Mouse (Mus musculus) right cerebral cortex, adult 18-20 months (tissue): ENCODE measurements at regions not wholly inside any gene's neighbourhood (a gene's known extent, or its start where the extent isn't known, plus 50 kb on each side); places are given as distances from the start of the nearest gene placed in this dataset.

Source experiments
- DNase-seq: peaks from one replicate; pipeline ENCODE4 v3.0.0; 2022; ENCODE audit warnings: mixed read lengths

DNA sequence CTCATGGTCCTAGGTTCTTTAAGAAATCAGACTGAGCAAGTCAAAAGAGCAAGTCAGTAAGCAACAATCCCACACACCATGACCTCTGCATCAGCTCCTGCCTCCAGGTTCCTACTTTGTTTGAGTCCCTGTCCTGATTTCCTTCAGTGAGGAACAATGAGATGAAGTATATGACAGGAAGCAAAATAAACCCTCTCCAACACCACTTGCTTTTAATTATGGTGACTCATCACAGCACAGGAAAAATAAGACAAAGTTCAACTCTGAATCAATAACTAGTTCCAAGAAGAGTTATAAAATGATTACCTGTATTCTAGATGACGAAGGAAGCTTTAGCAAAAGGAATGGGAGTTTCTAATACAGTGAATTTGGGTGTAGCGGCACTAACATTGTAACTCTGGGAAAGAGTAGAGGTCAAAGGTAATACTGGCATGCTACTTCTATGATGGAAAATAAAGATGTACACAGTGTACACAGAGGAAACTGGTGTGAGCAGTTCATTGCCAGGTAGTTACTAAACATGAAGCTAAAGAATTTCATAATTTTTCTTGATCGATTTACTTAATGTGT lies 248.2 kb upstream of the Atp2b1 start:
- no peak for DNase-seq

DNA sequence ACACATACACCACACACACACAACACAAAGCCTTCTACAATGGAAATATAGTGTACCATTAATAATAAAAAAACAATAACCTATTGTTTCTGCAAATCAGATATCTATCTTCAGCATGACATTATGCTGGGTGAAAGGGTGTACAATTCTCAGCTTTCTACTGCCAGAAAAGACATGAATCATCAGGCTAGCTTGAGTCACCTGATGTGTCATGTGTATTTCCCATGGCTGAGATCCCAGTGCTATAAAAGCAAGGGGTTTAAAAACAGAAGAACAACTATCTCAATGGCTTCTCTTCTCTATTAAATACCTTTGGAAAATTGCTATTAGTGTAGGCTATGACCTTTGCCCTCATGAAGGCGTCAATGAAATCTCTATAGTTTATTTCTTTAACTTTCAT lies 246.5 kb upstream of the Atp2b1 start:
- no peak for DNase-seq

DNA sequence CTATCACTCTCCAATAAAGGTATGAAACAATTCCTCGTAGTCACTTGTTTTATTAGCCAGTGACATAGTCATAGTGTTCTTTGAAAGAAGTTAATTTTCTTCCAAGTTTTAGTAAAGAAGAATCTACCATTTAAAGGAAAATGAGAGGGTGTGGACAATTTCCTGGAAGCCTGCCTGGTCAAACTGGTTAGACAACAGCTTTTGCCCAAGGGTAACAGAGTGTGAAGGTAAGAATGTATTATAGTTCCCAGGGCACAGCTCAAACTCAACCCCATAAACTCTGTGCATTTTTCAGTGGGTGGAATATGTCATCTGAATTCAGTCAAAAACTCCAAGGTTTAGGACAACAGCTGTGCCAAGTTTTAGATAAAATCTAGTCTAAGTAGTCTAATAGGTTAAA lies 240.1 kb upstream of the Atp2b1 start:
- DNase-seq = no peak

DNA sequence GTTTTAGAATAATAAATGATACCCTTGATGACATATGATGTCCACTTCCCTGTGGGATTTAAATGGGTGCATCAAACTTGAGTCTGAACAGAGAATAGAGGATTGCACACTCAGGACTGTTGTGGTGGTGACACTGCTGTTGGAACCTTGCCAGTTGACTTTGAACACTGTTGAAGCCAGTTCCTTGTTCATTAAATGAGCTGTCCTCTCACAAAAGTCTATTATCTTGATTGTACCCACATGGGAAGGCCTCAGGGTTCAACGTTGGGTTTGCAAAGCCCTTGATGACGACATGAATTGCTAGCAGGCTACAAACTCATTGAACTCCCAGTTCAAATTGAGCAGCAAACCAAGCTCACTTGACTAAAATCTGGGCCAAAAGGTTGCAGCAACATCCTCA lies 237.3 kb upstream of the Atp2b1 start:
- DNase-seq = no peak

DNA sequence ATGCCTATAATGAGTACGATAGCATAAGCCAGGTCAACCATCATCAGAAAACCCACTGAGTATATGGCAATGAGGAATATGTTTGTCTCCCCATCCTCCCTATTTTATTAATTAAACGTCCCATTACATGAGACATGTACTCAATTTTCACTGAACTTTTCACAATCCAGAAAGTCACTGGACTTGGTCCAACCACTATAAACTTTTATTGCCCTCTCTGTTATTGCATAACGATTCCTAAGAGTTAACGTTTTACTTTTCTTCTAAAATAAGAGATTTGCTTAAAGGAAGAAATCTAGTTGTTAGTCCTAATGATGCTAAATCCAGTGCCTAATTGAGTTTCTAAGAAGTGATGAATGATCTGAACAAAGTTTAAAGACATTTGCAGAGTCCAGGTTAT lies 236.0 kb upstream of the Atp2b1 start:
- DNase-seq = no peak

DNA sequence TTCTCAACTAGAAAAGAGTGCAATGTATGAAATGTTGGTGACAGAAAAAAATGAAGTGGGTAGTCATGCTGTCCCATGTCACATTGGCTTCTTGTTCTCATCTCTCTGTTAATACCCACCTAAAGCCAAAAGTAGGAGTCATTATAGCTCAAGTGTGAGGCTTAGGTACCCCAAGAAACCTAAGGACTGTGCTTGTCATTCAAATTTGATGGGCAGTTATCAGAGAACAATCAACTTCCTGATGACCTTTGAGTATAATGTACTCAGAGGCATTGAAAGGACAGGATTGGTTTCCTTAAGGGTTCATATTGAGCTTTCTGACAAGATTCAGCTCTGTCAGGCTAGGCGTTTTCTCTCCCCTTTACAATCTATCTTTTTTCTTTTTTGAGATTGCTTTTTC lies 231.8 kb upstream of the Atp2b1 start:
- no peak for DNase-seq

DNA sequence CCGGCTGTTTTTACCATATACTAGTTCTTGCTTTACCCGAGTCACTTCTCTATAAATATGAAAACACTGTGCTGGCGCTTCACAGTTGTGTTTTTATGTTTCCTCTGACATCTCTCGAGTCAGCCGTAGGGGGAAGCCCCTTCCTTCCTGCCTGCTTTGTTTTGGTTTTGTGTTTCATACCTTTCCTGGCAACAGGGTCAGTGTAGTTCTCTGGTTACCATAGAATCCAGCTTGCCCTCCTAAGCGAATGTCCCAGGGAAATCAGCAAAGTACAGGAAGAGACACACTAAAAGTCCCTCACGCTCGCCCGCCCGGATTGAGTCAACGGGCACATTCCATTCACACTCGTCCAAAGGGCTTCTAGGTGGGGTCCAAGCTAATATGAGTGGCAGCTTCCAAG lies 230.0 kb upstream of the Atp2b1 start:
- no peak for DNase-seq

DNA sequence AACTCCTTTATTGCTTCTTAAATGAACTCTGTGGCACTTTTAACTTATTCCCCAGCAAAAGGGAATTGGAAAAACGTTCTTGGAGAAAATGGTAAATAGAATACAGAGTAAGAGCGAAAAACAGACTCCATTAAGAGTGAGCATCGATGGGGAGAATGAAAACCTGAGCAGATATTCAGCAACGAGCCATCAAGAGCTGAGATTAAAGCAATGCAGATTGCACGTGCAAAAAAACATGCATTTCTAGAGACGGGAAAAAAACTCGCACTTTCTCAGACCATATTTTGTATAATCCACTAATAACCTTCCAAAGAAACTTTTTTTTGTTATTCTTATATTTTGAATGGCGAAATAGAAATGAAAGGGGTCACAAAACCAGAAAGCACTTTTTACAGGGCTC lies 229.5 kb upstream of the Atp2b1 start:
- no peak for DNase-seq

DNA sequence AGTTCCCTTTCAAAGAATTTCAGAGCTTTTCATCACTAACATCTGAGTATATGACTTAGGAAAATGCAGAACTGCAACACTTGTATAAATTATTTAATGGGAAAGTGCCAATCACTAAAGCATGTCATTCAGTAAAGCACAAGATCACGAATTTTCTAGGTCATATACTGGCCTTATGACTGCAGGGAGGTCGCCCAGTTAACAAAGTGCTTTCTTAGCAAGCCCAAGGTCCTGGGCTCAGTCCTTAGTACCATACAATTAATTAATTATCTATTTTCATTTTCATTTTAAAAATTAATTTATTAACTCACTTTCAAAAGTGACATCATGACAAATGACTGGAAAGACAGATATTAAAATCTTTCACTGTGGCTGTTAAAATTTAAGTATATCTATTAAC lies 228.5 kb upstream of the Atp2b1 start:
- no peak for DNase-seq

DNA sequence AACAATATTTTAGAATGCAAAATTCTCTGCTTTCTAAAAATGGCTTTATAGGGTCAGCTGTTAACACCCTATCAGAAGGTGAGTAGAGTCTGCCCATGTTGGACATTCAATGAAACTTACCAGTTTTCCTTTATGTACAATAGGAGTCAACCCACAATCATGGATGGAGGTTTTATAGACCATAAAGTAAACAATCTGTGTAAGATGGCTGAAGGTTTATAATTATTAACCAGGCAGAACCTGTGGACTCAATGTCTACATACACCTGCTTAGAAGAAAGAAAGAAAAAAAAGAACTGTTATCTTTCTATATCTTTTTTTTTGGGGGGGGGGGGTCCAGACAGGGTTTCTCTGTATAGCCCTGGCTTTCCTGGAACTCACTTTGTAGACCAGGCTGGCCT lies 227.8 kb upstream of the Atp2b1 start:
- DNase-seq = no peak

DNA sequence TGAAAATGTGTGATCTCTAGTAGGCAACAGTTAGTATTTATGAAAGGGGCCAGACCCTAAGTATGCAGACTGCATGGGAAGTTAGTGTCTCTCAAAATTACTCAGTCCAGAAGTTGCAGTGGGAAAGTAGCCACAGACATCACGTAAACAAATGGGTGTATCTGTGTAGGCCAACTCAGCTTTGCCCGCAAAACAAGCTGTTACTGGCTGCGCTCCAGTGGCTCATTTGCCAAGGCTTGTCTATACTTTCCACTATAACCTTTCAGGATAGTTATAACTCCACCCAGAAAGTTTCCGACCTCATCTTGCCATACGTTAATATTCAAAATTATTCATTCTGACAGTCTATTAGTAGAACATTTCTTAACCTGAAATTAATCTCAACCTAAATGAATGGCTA lies 222.4 kb upstream of the Atp2b1 start:
- DNase-seq = no peak

DNA sequence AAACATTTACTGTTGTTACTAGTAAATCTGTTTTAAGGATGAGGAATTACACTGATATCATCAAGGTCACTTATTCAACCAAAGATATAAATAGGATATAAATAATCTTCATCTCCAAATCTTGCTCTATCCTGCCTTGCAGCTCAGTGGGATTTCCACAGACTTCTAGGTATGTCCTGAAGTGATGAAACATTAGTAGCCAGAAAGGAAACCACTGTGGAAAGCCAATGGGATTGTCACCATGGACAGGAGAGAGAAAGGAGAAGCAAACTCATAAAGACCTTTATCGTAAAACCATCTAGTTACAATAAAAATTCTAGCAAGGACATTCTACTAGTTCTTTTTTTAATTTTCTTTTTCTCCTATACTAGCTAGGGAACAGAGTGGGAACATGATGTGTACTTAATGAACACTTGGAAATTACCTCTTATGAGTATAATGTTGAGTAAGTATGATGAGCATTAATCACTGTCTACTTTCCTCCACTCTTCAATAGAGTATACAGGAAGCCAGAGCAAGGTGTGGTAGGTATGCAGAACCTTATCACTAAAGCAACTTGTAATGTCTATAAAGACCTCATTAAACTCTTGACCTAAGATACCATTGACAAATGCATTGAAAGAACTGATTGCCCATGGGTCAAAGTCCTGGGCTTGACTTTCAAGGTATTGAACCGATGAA lies 219.4 kb upstream of the Atp2b1 start:
- no peak for DNase-seq

DNA sequence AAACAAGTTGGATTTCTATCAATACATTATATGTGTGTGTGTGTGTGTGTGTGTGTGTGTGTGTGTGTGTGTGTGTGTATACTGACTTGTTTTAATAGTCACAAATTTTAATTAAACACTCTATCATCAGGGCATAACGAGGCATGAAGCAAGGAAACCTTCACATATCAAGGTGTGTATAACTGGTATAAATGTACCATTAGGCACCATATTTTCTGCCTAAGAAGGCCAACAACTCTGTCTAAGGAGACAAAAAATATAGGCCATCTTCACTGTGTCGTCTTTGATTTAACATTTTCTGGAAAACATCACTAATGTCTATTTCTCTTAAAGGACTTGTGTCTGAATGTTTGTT lies 218.9 kb upstream of the Atp2b1 start:
- no peak for DNase-seq

DNA sequence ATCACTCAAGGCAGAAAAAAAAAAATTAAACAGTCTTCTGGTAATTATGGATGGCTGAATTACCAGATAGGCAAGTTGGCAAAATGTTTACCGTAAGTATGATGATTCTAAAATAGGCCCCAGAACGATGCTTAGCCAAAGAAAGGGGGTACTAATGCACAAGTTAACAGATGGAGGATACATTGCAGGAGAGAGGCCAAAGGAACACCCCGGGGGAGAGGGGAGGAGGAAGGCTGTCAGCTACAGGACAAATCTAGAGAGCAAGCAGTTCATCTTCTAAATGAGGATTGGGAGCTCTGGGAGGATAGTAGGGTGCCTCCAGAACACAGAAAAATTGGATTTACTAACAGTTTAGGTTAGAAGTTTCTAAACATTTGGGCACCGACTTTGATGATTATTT lies 216.3 kb upstream of the Atp2b1 start:
- DNase-seq = no peak

DNA sequence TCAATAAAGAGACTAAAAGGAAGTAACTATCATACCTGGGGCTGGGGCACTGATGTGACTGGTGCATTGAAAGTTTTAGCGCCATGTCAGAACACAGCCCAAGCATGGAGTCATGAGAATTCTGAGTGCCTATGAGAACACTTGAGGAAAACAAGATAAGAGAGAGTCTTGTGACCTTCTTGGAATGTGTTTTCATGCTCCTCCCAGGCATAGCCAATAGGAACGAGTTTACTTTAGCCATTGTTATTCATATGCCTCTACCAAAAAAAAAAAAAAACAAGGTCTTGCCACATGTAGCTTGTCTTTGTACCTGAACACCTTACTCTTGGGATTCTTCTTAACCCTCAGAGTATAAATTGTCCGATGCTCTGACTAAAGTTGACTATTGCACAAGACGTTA lies 214.6 kb upstream of the Atp2b1 start:
- no peak for DNase-seq

DNA sequence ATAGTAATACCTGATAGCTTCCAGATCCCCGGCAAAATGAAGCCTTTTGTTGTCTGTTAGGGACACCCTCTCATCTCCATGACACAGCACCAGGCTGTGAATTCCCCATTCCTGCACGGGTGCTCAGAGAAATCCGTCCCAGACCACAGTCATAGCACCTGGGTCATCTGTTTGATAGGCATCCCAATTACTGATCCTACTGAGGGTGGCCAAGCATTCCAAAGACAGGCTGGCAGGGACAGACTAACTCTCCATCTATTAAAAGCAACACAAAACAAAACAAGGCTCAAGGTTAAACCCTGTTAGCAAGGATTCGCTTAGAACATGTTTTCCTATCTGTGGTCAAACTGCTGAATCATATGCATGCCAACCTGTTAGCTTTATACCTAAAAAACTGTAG lies 213.8 kb upstream of the Atp2b1 start:
- DNase-seq = no peak

DNA sequence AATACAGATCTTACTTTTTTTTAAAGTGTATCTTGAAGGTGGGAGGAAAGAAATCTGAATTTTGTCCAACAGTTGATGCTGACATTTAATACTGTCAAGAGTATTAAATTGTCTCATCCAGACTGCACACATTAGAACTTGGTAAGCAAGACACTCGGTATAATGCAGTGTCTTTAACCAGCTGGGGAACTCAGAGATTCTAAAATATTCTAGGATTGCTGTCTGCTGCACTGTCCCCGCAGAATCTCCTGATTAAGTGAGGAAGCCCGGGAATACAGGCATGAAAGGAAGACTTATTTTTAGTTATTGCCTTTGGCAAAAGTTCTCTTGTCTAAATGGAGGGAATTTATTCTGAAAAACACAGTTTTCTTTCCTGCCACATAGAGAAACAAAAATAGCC lies 212.9 kb upstream of the Atp2b1 start:
- DNase-seq = peak; percentile 20

DNA sequence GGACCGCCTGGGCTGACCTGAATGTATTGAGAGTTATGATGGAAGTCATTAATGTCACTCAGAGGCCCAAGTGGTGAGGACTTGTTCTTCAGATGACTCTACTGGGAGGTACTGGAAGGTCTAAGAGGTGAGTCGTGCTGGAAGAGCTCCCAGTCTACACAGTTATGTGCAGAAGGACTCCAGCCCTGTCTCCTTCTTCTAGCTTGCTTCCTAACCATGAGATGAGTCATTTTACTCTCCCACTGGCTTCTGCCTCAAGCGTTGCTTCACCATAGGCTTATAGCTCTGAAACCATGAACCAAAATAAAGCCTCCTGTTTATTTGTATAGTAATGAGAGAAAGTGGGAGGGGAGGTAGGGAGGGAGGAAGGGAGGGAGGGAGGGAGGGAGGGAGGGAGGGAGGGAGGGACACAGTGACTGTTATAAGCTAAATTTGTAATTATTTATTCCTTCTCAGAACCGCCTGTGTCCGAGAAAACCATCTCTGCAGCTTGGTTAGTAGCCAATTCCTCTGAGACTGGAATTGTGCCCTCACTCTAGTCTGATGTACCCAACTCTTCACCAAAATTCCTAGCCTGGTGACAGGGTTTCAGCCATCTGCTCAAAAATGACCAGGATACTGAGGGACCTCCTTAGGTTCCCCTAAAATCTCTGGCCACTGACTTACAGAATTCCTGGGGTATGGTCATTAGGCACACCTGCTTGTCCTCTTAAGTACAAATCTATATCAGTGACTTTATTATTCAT lies 211.6 kb upstream of the Atp2b1 start:
- no peak for DNase-seq

DNA sequence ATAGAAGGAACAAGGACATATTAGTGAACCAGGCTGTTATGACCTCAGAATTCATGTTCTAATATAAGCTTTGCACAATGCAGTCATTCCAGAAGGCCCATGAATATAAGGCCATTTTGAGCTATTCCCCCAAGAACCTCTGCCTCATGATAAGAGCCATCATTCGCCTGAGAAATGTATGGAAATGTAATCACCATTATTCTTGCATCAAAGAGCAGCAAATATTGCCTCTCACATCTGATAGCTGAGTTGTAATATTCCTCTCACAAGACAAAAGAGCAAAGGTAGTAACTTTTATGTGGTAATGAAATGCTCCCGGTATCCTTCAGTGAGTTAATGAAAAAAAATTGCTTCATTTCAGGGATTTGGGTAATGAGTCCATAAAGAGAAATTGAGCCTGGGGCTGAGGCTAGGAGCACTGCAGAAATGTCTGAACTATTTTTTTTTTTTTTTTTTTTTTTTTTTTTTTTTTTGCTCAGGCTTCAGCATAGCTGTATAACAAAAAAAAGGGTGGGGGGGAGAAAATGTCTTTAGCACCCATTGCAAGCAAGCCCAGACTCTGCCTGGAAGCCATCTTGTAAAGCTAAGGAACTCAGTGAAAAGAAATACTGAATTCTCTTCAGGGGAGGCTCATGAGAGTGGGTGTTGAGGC lies 210.4 kb upstream of the Atp2b1 start:
- no peak for DNase-seq

DNA sequence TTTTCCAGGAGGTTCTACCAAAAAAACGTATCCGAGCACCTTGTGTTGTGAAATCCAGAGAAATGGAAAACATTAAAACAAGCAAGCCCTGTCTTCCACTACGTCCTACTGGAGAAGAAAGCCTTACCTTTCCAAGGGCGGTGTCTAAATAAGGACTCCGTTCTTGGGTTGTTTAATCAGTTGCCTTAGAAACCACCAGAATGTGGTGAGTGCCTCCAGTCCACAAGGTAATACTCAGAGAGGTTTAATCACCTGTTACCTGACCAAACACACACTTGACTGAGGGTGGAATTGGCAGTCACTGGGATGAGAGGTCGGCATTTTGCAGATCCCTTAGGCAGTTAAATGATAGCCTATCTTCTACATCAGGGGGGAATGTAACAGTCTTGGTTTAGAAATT lies 209.6 kb upstream of the Atp2b1 start:
- DNase-seq = no peak

DNA sequence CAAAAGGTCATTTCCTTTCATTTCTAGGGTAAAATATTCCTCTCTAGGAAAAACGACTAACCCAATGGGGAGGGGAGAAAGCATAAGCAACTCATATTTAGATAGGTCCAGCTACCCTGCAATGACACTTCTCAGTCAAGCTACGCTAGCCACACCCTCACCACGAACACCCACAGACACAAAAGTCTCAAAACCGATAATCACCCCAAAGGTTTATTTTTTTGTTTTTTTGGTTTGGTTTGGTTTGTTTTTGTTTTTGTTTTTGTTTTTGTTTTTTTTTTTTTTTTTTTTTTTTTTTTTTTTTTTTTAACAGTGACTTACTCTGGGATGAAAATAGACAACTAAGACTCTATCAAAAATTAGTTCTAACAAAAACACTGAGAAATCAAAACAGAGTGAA lies 196.3 kb upstream of the Atp2b1 start:
- no peak for DNase-seq

DNA sequence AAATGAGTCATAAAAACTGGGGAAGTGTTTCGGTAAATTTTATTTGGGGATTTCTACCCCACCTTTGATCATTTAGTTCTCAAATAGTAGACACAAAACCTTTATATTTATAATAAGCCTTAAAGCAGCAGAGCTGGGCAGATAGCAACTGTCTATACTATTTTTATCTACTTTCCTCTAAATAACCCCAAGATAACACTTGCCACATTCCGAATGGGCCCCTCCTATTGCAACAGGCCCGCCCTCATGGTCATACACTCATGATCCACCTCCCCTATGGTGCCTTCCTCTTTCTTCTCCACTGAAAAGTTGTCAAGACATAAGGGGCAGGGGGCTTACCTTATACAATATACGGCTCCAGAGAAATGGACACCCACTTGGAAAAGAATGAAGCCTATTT lies 195.5 kb upstream of the Atp2b1 start:
- no peak for DNase-seq

DNA sequence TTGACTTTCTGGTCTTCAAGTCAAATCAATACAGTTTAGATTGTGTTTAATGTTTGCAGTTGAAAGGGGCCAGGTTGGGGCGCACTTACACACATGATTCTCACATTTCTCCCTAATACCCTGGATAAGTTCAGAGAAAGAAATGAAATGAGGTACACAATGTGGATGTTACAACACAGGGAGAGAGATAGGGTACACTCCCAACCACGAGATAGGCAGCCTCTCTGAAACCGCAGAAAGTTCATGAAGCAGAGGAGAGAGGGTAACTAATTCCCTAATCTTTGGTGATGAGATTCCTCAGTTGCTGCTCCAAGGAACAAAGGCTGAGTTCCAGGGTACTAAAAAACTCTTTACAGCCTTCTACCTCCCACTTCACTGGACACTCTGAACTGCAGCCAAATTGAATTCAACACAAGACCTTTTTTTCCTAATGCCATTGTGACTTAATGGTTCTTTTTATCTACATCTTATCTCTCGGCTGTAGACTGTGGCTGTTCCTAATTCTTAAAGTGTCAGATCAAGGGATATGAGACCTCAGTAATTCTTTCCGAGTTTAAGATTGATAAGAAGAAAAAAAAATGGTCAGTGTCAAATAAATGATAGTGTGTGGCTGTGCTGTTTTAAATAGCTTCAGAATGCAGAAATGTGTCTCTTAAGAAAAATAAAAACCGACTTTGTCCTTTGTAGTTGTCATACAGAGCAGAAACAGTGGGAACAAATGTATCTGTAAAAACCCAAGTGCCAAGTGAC lies 193.8 kb upstream of the Atp2b1 start:
- DNase-seq = no peak
